Mouse (Mus musculus) forebrain, embryonic 16.5 days (tissue): ENCODE measurements around the gene Lin52. TPM values are rescaled to one million over a fixed set of nuclear protein-coding genes. Genes with fewer than 3 reads are reported as not detected.

ENCODE experiments used
- ATAC-seq: fragments of 200-750 bp; cut with Nextera tagmentation; 2 replicates; pipeline ENCODE4 v1.8.0; 2017; ENCODE audit warnings: mild to moderate bottlenecking, moderate library complexity
- H3K27ac ChIP-seq: fragments of 300-500 bp; sonication (generic); 2 replicates; pipeline ENCODE4 v1.5.1; 2014; ENCODE audit warnings: low read length, control low read depth
- H3K27me3 ChIP-seq: fragments of 300-500 bp; sonication (generic); replicated peaks from 2 replicates; pipeline ENCODE4 v1.6.1; 2014; ENCODE audit warnings: low read length; ENCODE audit not compliant: control insufficient read depth, insufficient read depth
- H3K36me3 ChIP-seq: fragments of 300-500 bp; sonication (generic); 2 replicates; pipeline ENCODE4 v1.6.1; 2014; ENCODE audit not compliant: control insufficient read depth, insufficient read depth
- H3K4me1 ChIP-seq: fragments of 300-500 bp; sonication (generic); replicated peaks from 2 replicates; pipeline ENCODE4 v1.6.1; 2014; ENCODE audit warnings: low read length; ENCODE audit not compliant: control insufficient read depth, insufficient read depth
- H3K4me2 ChIP-seq: fragments of 300-500 bp; sonication (generic); 2 replicates; pipeline ENCODE4 v1.6.1; 2014; ENCODE audit warnings: mild to moderate bottlenecking, low read length, control low read depth
- H3K4me3 ChIP-seq: fragments of 300-500 bp; sonication (generic); replicated peaks from 2 replicates; pipeline ENCODE4 v1.5.1; 2014; ENCODE audit warnings: mild to moderate bottlenecking, low read length, control low read depth
- H3K9ac ChIP-seq: fragments of 300-500 bp; sonication (generic); replicated peaks from 2 replicates; pipeline ENCODE4 v1.6.1; 2014; ENCODE audit warnings: low read depth, low read length, control low read depth
- H3K9me3 ChIP-seq: fragments of 300-500 bp; sonication (generic); 2 replicates; pipeline ENCODE4 v1.6.1; 2016; ENCODE audit warnings: low read length; ENCODE audit not compliant: control insufficient read depth
- WGBS: fragments of 180-500 bp; shearing (Covaris S2); extraction: QIAGEN DNeasy Blood & Tissue Kit; methylation state at CpG from one replicate; pipeline ENCODE4 v1.1.7; 2014; 5-methylcytosine and 5-hydroxymethylcytosine counted together
- polyA plus RNA-seq: library from polyadenylated mRNA; unstranded; fragments of >200 nt; fragmentation: Nextera tagmentation; extraction: Ambion mirVana; gene quantifications from 2 replicates; pipeline ENCODE4 v1.2.1, GENCODE M21; 2015

Lin52 gene
- polyA plus RNA-seq, 1 experiment from 2014 or later, result 40.3 TPM

GRCm38 (mm10) chr12:84572341-84572720, 121.1 kb downstream of the Lin52 start:
- H3K4me3 ChIP-seq, result no peak overlapping the region
- H3K9ac ChIP-seq, result no peak overlapping the region
- no peak overlapping the region for H3K27ac ChIP-seq
- no peak overlapping the region for H3K4me2 ChIP-seq
- H3K9me3 ChIP-seq, result no peaks in the 10 kb centered on the region
- ATAC-seq, result no peak
- H3K4me1 ChIP-seq, result peaks cover 23% of the 10 kb centered on the region
- 9% methylated on average over 7 of the region's 7 CpGs for WGBS
- H3K27me3 ChIP-seq, result peaks cover 57% of the 10 kb centered on the region
- no peaks in the 10 kb centered on the region for H3K36me3 ChIP-seq

DNA sequence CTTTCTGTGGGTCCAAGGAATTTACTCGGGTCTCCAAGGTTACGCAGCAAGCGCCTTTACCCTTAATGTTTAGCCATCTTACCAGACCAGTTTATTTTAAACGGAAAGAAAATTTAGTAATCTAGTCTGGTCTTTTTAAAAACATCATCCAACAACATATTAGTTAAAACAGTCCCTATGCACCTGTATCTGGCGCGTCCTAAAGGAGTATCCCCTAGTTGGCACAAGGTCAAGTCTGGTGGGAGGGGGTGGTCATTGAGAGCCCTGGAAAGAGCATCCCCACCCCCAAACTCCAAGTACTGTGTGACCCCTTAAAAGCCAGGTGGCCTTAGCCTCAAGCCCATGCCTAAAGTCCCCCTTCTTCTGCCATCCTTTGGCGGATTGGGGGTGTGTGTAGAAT, 121.9 kb downstream of the Lin52 start:
- Histone ChIP-seq H3K9me3 (no peaks in the 10 kb centered on the region), H3K4me3 (no peak overlapping the region), H3K27ac (no peak overlapping the region), H3K9ac (no peak overlapping the region), H3K36me3 (no peaks in the 10 kb centered on the region), H3K4me2 (no peak overlapping the region), H3K27me3 (peaks cover 49% of the 10 kb centered on the region), H3K4me1 (peaks cover 23% of the 10 kb centered on the region)
- no peak for ATAC-seq
- WGBS, result 21% methylated on average over 7 of the region's 7 CpGs

- Histone ChIP-seq H3K27me3 (peaks cover 16% of the 10 kb centered on the region), H3K27ac (no peak overlapping the region), H3K4me1 (no peaks in the 10 kb centered on the region), H3K4me2 (no peak overlapping the region), H3K9ac (no peak overlapping the region), H3K36me3 (no peaks in the 10 kb centered on the region), H3K9me3 (no peaks in the 10 kb centered on the region), H3K4me3 (no peak overlapping the region)
- no peak for ATAC-seq
- 59% methylated on average over 11 of the region's 11 CpGs for WGBS
Observed at GRCm38 (mm10) chr12:84577768-84578439, 126.7 kb downstream of the Lin52 start.

- H3K9ac ChIP-seq, result no peak overlapping the region
- no peak overlapping the region for H3K4me2 ChIP-seq
- no peak for ATAC-seq
- H3K4me3 ChIP-seq, result no peak overlapping the region
- WGBS, result 39% methylated on average over 5 of the region's 5 CpGs
- no peaks in the 10 kb centered on the region for H3K9me3 ChIP-seq
- H3K36me3 ChIP-seq, result no peaks in the 10 kb centered on the region
- H3K27ac ChIP-seq, result no peak overlapping the region
- H3K4me1 ChIP-seq, result no peaks in the 10 kb centered on the region
- peaks cover 12% of the 10 kb centered on the region for H3K27me3 ChIP-seq
Observed at GRCm38 (mm10) chr12:84578440-84578770, 127.2 kb downstream of the Lin52 start.

- Histone ChIP-seq H3K27me3 (no peaks in the 10 kb centered on the region), H3K4me1 (no peaks in the 10 kb centered on the region), H3K9me3 (no peaks in the 10 kb centered on the region), H3K36me3 (no peaks in the 10 kb centered on the region), H3K9ac (no peak overlapping the region), H3K27ac (no peak overlapping the region), H3K4me3 (no peak overlapping the region), H3K4me2 (no peak overlapping the region)
- no peak for ATAC-seq
- 94% methylated on average over 2 of the region's 2 CpGs for whole genome bisulfite sequencing
Observed at GRCm38 (mm10) chr12:84581285-84581684, 130.1 kb downstream of the Lin52 start.

DNA sequence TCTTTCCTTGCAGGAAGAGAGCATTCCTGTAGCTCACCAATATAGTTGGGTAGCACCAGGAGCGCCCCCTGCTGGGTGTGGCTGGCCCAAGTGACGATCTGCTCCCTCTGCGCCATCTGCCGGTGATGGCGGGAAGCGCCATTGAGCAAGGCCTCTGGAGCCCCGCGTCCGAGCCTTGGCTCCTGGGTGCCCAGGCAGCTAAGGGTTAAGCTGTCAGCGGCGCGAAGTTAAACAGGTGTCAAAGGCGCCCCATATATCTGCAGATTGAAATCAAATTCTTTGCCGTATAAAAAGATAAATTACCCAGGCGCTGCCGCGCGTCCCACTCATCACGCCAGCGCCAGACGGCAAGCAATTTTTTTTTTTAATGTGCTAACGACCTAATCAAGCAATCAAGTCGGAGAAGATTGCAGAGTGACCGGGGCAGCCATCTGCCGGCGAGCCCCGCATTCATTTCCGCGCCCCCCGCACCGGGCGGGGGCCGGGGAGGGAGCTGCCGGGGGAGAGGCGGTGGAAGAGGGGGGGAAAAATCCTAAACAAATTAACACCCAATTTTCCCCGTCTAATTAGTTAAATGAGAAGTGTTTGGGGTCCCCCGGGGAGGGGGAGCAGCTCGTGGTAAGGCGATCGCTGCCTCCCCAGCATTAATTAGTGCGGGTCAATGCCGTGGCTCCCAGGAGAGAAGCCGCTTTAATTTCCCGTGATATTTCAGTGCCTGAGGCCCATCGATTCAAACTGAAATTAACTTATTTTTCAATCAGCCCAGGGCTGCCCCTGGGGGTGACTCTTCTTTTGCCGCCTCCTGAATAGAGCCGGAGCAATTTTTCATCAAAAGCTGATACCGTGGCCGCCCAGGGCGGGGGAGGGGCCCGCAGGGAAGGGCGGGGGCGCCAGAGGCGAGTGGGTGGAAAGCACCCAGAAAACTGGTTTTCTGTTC, 138.9 kb downstream of the Lin52 start:
- Histone ChIP-seq H3K4me1 (peaks cover 9% of the 10 kb centered on the region), H3K9ac (peak overlapping the region; percentile 64), H3K4me2 (peak overlapping the region; percentile 87), H3K27me3 (0 out of 2 replicates have a peak, but pooled peaks cover 2% of the 10 kb centered on the region), H3K27ac (peak overlapping the region; percentile 72), H3K9me3 (no peaks in the 10 kb centered on the region), H3K4me3 (peak overlapping the region; percentile 58), H3K36me3 (no peaks in the 10 kb centered on the region)
- under 1% methylated on average over 54 of the region's 54 CpGs for WGBS
- ATAC-seq, result peak; percentile 86

Other genes starting within 250 kb of the Lin52 start
- gene Elmsan1, start 232.5 kb upstream of the Lin52 start, polyA plus RNA-seq, result 3.8 and 4.4 TPM in 2 replicates
- gene Ptgr2, start 166.2 kb upstream of the Lin52 start, polyA plus RNA-seq, result 13.2 and 15.1 TPM in 2 replicates
- 87.9 and 97.7 TPM in 2 replicates for gene Zfp410, start 134.6 kb upstream of the Lin52 start, polyA plus RNA-seq
- gene Coq6, start 89.8 kb upstream of the Lin52 start, polyA plus RNA-seq, result 49.1 and 49.9 TPM in 2 replicates
- gene Fam161b, start 89.6 kb upstream of the Lin52 start, polyA plus RNA-seq, result 15.5 and 15.6 TPM in 2 replicates
- gene Entpd5, start 42.4 kb upstream of the Lin52 start, polyA plus RNA-seq, result 10.4 and 10.6 TPM in 2 replicates
- 4.5 and 5.0 TPM in 2 replicates for gene Bbof1, start 42.4 kb upstream of the Lin52 start, polyA plus RNA-seq
- gene Rnf113a2, start 34.2 kb upstream of the Lin52 start, polyA plus RNA-seq, result 26.9 and 30.1 TPM in 2 replicates
- 33.3 and 39.9 TPM in 2 replicates for gene Aldh6a1, start 418 bp upstream of the Lin52 start, polyA plus RNA-seq
- gene Vsx2, start 118.3 kb downstream of the Lin52 start, polyA plus RNA-seq, result 0.06 and 0.10 TPM in 2 replicates
- gene Abcd4, start 166.0 kb downstream of the Lin52 start, polyA plus RNA-seq, result 10.1 and 15.5 TPM in 2 replicates
- gene Vrtn, start 189.6 kb downstream of the Lin52 start, polyA plus RNA-seq, result 0.18 TPM in 1 of 2 replicates, not detected in the other
- 3.4 and 4.2 TPM in 2 replicates for gene Syndig1l, start 247.4 kb downstream of the Lin52 start, polyA plus RNA-seq